Mouse (Mus musculus) C3H10T1/2 (cell line): ENCODE results near the gene Mrpl20. TPM values are rescaled to one million over a fixed set of nuclear protein-coding genes. Genes with fewer than 3 reads are reported as not detected.

Experiments used
- polyA plus RNA-seq, 2 experiments: library from polyadenylated mRNA; unstranded; fragments of >200 nt; fragmentation: generic; extraction: Trizol; gene quantifications; one replicate each; pipeline ENCODE4 v1.2.1; 2012; ENCODE audit warnings: missing spikeins in 2 of 2

The Mrpl20 gene
- 100 to 1,000 TPM in 1 of 2 experiments, 10 to 100 TPM in 1; 99.5 to 291 TPM for polyA plus RNA-seq

DNA sequence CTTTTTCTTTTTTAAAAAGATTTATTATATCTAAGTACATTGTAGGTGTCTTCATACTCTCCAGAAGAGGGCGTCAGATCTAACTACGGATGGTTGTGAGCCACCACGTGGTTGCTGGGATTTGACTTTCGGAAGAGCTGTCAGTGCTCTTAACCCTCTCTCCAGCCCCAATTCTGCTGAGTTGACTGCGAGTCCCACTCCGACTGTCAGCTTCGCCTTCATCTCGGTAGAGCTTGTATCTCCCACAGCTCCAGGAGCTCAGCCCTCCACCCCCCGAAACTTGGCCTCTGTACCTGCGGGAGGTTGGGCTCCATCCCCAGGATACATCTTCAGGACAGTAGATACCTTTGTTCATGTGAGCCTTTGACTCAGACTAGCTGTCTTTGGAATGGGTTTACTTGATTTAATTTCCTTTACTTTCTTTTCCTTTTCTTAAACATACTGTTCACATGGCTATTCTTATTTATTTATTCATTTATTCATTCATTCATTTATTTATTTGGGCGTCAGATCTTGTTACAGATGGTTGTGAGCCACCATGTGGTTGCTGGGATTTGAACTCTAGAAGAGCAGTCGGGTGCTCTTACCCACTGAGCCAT lies at the start of gene Mrpl20:
Mrpl20 (plus strand) TSS at position 138 of the 599 bp plus-strand sequence.

DNA sequence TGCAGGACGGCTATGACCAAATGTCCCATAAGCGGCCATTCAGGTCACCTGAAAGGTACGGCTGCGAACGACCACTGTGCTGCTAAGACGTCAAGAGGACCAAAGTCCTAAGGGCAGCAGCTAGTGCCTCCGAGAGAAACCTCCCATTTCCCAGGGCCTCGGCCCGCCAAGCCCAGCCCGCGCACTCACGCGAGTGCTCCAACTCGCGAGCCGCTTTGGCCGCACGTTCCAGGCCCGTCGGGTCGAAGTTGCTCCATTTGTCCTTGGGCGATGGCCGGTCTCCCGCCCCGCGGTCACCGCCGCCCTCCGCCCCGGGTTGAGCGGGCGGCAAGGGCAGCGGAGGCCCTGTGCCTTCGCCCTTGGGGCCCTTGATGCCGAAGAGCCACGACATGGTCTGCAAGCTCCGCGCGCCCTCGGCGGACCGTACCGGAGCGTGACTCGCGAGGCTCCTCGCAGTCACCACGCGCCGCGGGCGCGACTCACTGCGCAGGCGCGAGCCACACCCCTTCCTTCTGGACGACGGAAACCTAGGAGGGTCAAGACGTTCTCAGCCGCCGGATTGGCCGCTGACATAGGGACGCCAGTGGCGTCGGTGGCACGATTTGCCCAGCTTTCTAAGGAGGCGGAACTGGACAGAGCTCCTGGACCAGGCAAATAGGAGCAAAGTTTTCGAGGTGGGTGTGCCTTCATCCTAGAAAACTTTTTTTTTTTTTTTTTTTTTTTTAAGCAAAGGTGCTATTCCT lies 41.9 kb upstream of the Mrpl20 start, which contains the start of gene Atad3a:
Atad3a (minus strand) TSS at position 481 of the 743 bp plus-strand sequence.

DNA sequence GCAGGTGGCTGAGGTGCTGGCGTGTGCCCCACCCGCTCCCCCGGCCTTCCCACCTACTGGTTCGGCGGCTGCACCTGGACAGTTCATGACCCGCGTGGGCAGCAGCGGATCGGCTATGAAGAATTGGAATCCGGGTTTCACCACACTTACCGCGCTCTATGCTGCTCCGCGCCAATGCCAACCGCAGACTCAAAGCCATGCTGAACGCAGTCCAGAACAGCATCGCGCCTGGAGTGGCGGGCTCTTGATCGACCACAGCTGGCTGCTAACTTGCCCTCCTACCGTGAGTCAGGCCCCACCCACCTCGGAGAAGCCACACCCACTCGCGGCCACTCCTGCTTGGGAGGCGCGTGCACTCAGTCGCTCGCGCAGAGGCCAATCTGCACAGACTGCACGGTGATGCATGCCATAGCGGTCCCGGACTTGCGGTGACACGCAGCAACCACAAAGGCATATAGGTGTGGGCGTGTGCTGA lies 28.4 kb upstream of the Mrpl20 start, which contains the start of gene Vwa1:
Vwa1 (minus strand) TSS at position 419 of the 475 bp plus-strand sequence.

DNA sequence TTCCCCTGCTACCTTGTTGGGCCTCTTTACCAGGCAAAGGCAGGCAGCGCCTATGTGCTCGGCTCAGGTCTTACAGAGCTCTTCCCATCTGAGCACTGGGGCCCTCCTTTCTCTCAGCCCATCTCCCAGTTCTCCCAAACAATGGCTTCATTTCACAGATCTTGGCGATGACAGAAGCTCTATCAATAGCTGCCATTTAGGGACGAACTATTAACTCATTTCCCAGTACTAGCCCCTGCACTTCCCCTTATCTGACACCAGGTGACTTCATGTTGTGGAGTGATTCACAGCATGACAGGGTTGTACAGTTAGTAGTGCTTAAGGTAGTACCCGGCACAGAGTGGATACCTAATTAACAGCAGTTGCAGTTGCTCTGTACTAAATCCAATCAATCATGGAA lies 16.9 kb upstream of the Mrpl20 start, which contains the start of gene Tmem88b:
Tmem88b (minus strand) TSS at position 56 of the 400 bp plus-strand sequence.

DNA sequence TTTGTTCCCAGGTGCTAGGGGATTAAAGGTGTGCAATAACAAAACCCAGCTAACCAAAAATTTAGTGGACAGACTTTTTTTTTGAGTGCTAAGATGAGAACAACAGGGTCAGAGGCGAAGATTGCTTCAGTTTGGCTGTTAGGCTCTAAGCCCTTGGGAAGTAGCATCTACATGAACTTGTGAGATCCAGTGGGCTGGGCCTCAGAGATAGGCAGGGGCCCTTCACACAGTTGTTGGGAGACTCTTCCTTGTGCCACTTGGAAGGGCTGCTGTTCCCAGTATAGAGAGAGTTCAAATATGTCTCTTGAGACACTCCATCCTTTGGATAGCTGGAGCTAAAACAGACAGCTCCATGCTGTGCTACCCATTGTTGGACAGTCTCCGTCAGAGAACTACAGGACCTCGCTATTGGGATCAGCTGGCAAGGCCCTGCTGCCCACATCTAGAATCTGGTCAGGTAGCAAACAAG lies 12.6 kb upstream of the Mrpl20 start, which contains the start of gene Ankrd65:
Ankrd65 (plus strand) TSS at position 419 of the 469 bp plus-strand sequence.

DNA sequence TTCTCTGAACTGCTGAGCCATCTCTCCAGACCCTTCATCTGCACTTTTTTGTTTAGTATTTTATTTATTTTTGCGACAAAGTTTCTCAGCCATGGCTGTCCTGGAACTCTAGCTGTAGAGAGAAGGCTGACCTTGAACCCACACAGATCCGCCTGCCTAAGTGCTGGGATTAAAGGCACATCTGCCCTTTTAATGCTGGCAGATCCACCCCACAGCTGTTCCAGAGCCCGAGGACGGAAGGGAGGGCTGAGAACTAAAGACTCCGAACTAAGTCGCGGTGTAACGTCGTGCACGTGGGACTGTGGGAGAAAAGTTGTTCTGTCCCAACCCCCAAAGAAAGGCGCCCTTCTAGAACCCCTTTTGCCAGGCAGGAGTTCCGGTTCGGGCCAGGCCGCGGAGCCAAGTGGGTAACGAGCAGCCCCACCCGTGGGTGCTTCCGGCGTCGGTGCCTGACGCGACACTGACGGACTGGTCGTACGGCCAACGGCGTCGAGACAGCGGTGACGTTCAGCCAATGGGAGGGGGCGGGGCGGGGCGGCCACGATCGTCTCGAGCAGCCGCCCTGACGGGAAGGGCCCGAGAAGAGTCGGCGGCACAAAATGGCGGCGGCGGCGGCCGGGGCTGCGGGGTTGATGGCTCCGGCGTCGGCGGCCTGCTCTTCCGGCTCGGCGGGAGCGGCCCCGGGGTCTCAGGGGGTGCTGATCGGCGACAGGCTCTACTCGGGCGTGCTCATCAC lies 9.4 kb downstream of the Mrpl20 start, which contains the start of gene Ccnl2:
Ccnl2 (plus strand) TSS at position 561 of the 736 bp plus-strand sequence.

DNA sequence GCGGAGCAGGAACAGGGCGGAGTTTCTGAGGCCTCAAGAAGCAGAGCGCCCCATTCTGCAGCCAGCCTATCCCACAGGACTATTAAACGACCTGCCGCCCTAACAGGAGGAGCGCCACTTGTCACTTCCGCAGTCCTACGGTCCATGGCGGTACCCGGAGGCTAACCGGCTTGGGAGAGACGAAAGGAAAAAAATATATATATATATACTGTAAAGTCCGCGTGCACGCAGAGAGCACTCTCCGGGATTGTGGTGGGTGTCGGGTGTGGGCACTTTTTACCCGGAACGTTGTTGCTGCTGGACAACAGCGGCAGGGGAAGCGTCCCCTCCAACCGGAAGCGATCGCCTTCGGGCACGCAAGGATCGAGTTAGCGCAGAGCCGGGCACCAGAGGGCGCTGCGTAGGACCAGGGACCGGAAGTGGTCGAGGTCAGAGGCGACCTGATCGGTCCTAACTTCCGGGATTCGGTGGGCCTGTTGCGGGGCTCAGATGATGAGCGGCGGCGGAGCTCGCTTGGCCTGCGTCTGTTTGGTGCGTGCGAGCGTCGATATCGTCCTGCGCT lies 28.6 kb downstream of the Mrpl20 start, which contains the start of gene Aurkaip1:
Aurkaip1 (plus strand) TSS at position 68 of the 562 bp plus-strand sequence.

DNA sequence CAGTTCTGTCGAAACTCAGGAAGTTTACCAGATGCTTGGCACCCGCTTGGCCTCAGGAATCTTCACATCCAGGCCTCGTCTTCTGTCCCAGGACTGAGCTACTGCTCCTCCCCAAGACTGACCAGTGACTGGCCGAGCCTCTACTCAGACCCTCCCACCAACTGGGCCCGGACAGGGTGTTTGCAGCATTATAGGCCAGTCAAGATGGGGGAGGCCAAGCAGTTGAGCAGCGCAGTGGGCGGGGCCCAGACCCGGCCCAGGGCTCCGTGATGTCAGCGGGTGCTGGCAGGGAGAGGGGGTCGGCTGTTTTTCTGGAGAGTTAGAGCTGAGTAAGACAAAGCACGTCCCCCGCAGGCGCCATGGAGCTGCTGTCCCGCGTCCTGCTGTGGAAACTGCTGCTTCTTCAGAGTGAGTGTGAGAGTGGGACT lies 36.8 kb downstream of the Mrpl20 start, which contains the start of gene Mxra8:
Mxra8 (plus strand) TSS at position 198 of the 428 bp plus-strand sequence.

DNA sequence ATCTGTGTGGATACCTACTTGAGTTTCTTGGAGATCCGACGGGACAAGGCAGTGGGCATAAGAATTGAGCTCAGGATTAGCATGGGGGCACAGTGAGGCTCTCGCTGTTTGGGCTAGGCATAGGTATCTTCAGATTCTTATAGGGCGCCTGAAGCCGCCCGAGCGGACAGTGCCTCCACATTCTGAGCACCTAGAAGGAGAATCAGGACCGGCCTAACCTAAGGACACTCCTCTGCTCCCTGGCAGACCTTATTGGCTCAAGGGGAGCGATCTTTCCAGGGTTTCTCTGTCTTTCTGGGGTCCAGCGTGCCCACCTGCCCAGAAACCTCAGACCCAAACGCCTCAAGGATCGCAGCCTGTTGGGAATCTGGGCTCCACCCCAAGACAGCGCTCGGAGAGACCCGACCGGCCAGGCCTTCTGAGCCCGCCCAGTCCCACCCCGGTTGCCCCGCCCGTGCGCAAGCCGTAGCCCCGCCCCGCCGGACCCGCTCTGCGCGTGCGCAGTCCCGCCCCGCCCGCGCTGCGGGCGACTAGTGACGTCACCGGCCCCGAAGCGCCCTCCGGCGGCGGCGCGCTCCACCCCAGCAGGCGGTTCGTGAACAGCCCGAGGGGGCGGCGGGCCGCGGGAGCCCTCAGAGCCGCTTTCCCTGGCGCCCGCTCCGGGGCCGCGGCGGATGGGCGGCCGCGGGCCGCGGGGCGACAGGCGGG lies 44.3 kb downstream of the Mrpl20 start, which contains the start of gene Dvl1:
Dvl1 (plus strand) TSS at position 532 of the 708 bp plus-strand sequence.

Other genes starting within 250 kb of the Mrpl20 start
- gene Nadk, start 240.5 kb upstream of the Mrpl20 start, polyA plus RNA-seq = 10 to 100 TPM; 53.5 to 67.2 TPM
- 1 to 10 TPM; 1.0 to 3.9 TPM for gene Slc35e2, start 201.5 kb upstream of the Mrpl20 start, polyA plus RNA-seq
- gene Cdk11b, start 178.0 kb upstream of the Mrpl20 start, polyA plus RNA-seq = 10 to 100 TPM; 15.6 to 33.6 TPM
- gene Gm10563, start 157.5 kb upstream of the Mrpl20 start, polyA plus RNA-seq = not detected
- 1 to 10 TPM in 1 of 2 experiments, under 1 TPM in 1; 0.05 to 1.8 TPM for gene Mmp23, start 149.5 kb upstream of the Mrpl20 start, polyA plus RNA-seq
- gene Mib2, start 133.7 kb upstream of the Mrpl20 start, polyA plus RNA-seq = 10 to 100 TPM in 1 of 2 experiments, 1 to 10 TPM in 1; 8.5 to 42.3 TPM
- 10 to 100 TPM; 12.0 to 17.9 TPM for gene Fndc10, start 108.5 kb upstream of the Mrpl20 start, polyA plus RNA-seq
- 10 to 100 TPM; 45.5 to 49.1 TPM for gene Ssu72, start 98.1 kb upstream of the Mrpl20 start, polyA plus RNA-seq
- 1 to 10 TPM in 1 of 2 experiments, under 1 TPM in 1; 0.80 to 4.2 TPM for gene Tmem240, start 68.1 kb upstream of the Mrpl20 start, polyA plus RNA-seq
- gene Atad3a, start 41.8 kb upstream of the Mrpl20 start, polyA plus RNA-seq = 10 to 100 TPM; 24.7 to 55.2 TPM
- under 1 TPM; 0.07 to 0.22 TPM for gene Vwa1, start 28.2 kb upstream of the Mrpl20 start, polyA plus RNA-seq
- gene Tmem88b, start 17.0 kb upstream of the Mrpl20 start, polyA plus RNA-seq = under 1 TPM; 0.02 to 0.22 TPM
- under 1 TPM in 1 of 2 experiments, not detected in 1; 0.11 TPM for gene Ankrd65, start 12.4 kb upstream of the Mrpl20 start, polyA plus RNA-seq
- gene Ccnl2, start 9.6 kb downstream of the Mrpl20 start, polyA plus RNA-seq = 10 to 100 TPM in 1 of 2 experiments, 1 to 10 TPM in 1; 2.5 to 27.9 TPM
- 100 to 1,000 TPM; 146 to 151 TPM for gene Aurkaip1, start 28.4 kb downstream of the Mrpl20 start, polyA plus RNA-seq
- 100 to 1,000 TPM in 1 of 2 experiments, 10 to 100 TPM in 1; 26.1 to 264 TPM for gene Mxra8, start 36.8 kb downstream of the Mrpl20 start, polyA plus RNA-seq
- 10 to 100 TPM; 14.7 to 39.5 TPM for gene Dvl1, start 44.5 kb downstream of the Mrpl20 start, polyA plus RNA-seq
- gene Tas1r3, start 60.5 kb downstream of the Mrpl20 start, polyA plus RNA-seq = under 1 TPM; 0.04 to 0.32 TPM
- 10 to 100 TPM; 10.4 to 13.3 TPM for gene Cptp, start 66.6 kb downstream of the Mrpl20 start, polyA plus RNA-seq
- 10 to 100 TPM; 35.5 to 51.4 TPM for gene Ints11, start 66.7 kb downstream of the Mrpl20 start, polyA plus RNA-seq
- 10 to 100 TPM in 1 of 2 experiments, 1 to 10 TPM in 1; 9.1 to 14.4 TPM for gene Pusl1, start 88.9 kb downstream of the Mrpl20 start, polyA plus RNA-seq
- gene Acap3, start 88.9 kb downstream of the Mrpl20 start, polyA plus RNA-seq = 10 to 100 TPM; 13.3 to 20.0 TPM
- gene Ube2j2, start 141.0 kb downstream of the Mrpl20 start, polyA plus RNA-seq = 10 to 100 TPM; 35.8 to 37.0 TPM
- gene C1qtnf12, start 159.4 kb downstream of the Mrpl20 start, polyA plus RNA-seq = 1 to 10 TPM; 2.1 to 3.6 TPM
- gene B3galt6, start 189.8 kb downstream of the Mrpl20 start, polyA plus RNA-seq = 1 to 10 TPM; 1.9 to 4.3 TPM
- 100 to 1,000 TPM; 121 to 177 TPM for gene Sdf4, start 190.0 kb downstream of the Mrpl20 start, polyA plus RNA-seq
- gene Tnfrsf4, start 211.0 kb downstream of the Mrpl20 start, polyA plus RNA-seq = 1 to 10 TPM in 1 of 2 experiments, under 1 TPM in 1; 0.16 to 1.3 TPM
- gene Tnfrsf18, start 223.3 kb downstream of the Mrpl20 start, polyA plus RNA-seq = 1 to 10 TPM in 1 of 2 experiments, under 1 TPM in 1; 0.08 to 1.6 TPM